Mouse (Mus musculus) spleen, postnatal 10 days (tissue): ENCODE measurements around the gene Wbp2nl.

Experiments used
- DNase-seq, 2 experiments: peaks; one replicate each; pipeline ENCODE4 v3.0.0; 2021 to 2022; ENCODE audit warnings: low spot score in 2 of 2

The Wbp2nl gene

GRCm38 (mm10) chr15:82298764-82299561, at the start of gene Wbp2nl:
Gene Wbp2nl (plus strand): TSS chr15:82298954.
- peak in 1 of 2 experiments; percentile 28 for DNase-seq

- no peak for DNase-seq
These were observed 47.2 kb upstream of the Wbp2nl start for GRCm38 (mm10) chr15:82251579-82251978.

GRCm38 (mm10) chr15:82252097-82252496, 46.7 kb upstream of the Wbp2nl start, which contains the start of gene 1500009C09Rik:
Gene 1500009C09Rik (plus strand): TSS chr15:82252397.
- DNase-seq: no peak

- DNase-seq: no peak
These were observed 43.5 kb upstream of the Wbp2nl start for GRCm38 (mm10) chr15:82255248-82255647.

GRCm38 (mm10) chr15:82255944-82256383, 42.8 kb upstream of the Wbp2nl start:
- DNase-seq: no peak

- peak; percentile 73 to 88 for DNase-seq
These were observed 39.2 kb upstream of the Wbp2nl start for GRCm38 (mm10) chr15:82259510-82259909.

- DNase-seq: peak; percentile 68 to 79
These were observed 32.4 kb upstream of the Wbp2nl start for GRCm38 (mm10) chr15:82266356-82266755.

GRCm38 (mm10) chr15:82268185-82268584, 30.6 kb upstream of the Wbp2nl start:
- DNase-seq: no peak

- no peak for DNase-seq
These were observed 30.0 kb upstream of the Wbp2nl start for GRCm38 (mm10) chr15:82268783-82269182.

GRCm38 (mm10) chr15:82271201-82271600, 27.6 kb upstream of the Wbp2nl start:
- peak; percentile 55 to 83 for DNase-seq

GRCm38 (mm10) chr15:82272295-82272694, 26.5 kb upstream of the Wbp2nl start:
- no peak for DNase-seq

- DNase-seq: no peak
These were observed 24.2 kb upstream of the Wbp2nl start, which contains the start of gene Sept3 for GRCm38 (mm10) chr15:82274593-82274926. Gene Sept3 (plus strand): TSS chr15:82274893.

- no peak for DNase-seq
These were observed 23.5 kb upstream of the Wbp2nl start for GRCm38 (mm10) chr15:82274927-82275901.

GRCm38 (mm10) chr15:82277591-82277990, 21.2 kb upstream of the Wbp2nl start:
- DNase-seq: no peak

- no peak for DNase-seq
These were observed 18.1 kb upstream of the Wbp2nl start for GRCm38 (mm10) chr15:82280638-82281037.

GRCm38 (mm10) chr15:82286157-82286556, 12.6 kb upstream of the Wbp2nl start:
- no peak for DNase-seq

- no peak for DNase-seq
These were observed 8.5 kb upstream of the Wbp2nl start for GRCm38 (mm10) chr15:82290252-82290651.

- DNase-seq: no peak
These were observed 5.9 kb upstream of the Wbp2nl start for GRCm38 (mm10) chr15:82292851-82293250.

- no peak for DNase-seq
These were observed 5.5 kb upstream of the Wbp2nl start for GRCm38 (mm10) chr15:82293271-82293711.

GRCm38 (mm10) chr15:82294059-82294458, 4.7 kb upstream of the Wbp2nl start:
- DNase-seq: no peak

GRCm38 (mm10) chr15:82307107-82307506, 8.4 kb downstream of the Wbp2nl start:
- DNase-seq: no peak

- no peak for DNase-seq
These were observed 9.7 kb downstream of the Wbp2nl start for GRCm38 (mm10) chr15:82308416-82308815.
